Mouse (Mus musculus): ENCODE measurements around the gene Rpl37a. TPM values are rescaled to one million over a fixed set of nuclear protein-coding genes. Genes with fewer than 3 reads are reported as not detected.
A peak's percentile ranks its signal among the peaks of the same experiment; 100 is the strongest.

The Rpl37a gene
- 1,826 and 2,120 TPM in 2 replicates for polyA plus RNA-seq (2015; fragmentation: Nextera tagmentation; extraction: Ambion mirVana)

DNA sequence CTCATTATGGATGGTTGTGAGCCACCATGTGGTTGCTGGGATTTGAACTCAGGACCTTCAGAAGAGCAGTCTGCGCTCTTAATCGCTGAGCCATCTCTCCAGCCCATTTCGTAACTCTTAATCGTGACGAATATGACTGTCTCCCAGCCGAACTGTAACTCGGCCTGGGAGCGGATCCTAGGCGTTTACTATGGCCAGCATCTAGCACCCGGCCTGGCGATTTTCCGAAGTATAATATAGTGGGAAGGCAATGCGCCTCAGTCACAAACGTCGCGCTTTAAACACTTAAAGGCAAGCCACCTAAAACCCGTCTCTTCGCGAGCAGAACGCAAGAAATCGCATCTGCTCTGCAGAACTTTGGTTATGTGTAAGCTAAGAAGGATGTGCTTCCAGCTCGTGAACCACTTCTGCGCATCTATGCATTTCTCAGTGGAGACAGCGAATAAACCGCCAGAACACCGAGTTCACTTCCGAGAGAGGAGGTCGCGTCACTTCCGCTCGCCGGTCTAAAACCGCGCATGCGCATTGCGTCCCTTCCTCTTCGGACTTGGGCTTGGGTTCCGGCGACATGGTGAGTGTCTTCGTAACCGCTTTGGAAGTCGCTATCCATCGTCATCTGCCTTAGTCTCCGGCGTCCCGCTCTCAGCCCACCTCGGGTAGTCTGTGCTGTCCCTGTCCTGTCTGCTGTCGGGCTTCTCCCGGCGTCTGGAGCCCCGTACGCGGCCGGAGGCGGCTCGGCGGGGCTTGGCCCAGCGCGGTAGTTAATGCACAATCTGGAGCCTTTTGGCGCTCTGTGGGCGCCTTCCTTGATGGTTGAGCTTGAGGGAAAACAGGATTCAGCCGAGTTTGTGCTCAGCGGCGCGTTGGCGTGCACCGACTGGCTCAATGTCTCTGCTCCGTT is at the start of gene Rpl37a:
Rpl37a (plus strand) TSS at position 538 of the 901 bp plus-strand sequence.
- WGBS, result 2% methylated on average over 68 of the region's 68 CpGs
- peaks cover 14% of the 10 kb centered on the region for H3K4me1 ChIP-seq
- no peaks in the 10 kb centered on the region for H3K9me3 ChIP-seq
- H3K27ac ChIP-seq, result peak within 1 kb of the TSS; percentile 94
- peak within 1 kb of the TSS; percentile 80 for H3K4me2 ChIP-seq
- H3K9ac ChIP-seq, result peak within 1 kb of the TSS; percentile 93
- ATAC-seq (ENCODE audit: insufficient number of reproducible peaks, insufficient read depth, low FRiP score, low TSS enrichment, low read depth), result peak; percentile 84; the same call in 1 of the 2 replicates
- no peaks in the 10 kb centered on the region for H3K27me3 ChIP-seq
- peak within 1 kb of the TSS; percentile 77 for H3K4me3 ChIP-seq
- H3K36me3 ChIP-seq, result peaks cover 31% of the 10 kb centered on the region

DNA sequence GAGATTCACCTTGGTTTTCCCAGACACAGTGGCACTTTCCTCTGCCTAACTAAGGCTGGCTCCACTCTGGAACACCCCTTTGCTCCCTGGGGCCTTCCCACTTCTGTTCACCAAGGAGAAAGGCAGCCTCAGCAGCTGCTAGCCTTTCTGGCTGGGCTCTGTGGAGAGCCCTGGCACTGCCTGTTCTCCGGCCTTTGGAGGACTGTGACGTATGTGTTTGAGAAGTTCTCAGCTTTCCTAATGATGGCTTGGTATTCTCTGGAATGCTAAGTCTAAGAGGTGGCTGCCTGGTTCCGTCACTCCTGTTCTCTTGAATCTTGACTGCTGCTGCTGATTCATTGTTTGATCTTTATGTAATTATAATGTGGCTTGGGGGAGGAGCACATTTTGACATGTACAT is 38.0 kb upstream of the Rpl37a start:
- Histone ChIP-seq H3K9me3 (no peaks in the 10 kb centered on the region), H3K27me3 (no peaks in the 10 kb centered on the region), H3K4me1 (no peaks in the 10 kb centered on the region), H3K36me3 (no peaks in the 10 kb centered on the region), H3K9ac (no peak overlapping the region), H3K27ac (no peak overlapping the region), H3K4me3 (no peak overlapping the region), H3K4me2 (no peak overlapping the region)
- ATAC-seq (ENCODE audit: insufficient number of reproducible peaks, insufficient read depth, low FRiP score, low TSS enrichment, low read depth), result no peak
- WGBS, result 28% methylated on average over 3 of the region's 3 CpGs

DNA sequence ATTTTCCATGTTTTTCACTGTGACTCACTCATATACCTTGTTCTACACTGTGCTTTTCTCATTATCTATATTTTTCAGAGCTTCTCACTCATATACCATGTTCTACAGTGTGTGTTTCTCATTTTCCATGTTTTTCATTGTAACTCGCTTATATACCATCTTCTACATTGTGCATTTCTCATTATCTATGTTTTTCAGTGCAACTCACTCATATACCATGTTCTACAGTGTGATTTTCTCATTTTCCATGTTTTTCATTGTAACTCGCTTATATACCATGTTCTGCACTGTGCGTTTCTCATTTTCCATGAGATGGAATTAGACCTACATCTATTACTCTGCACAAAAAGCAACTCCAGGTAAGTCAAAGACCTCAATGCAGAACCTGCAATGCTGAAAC is 14.8 kb upstream of the Rpl37a start:
- Histone ChIP-seq H3K9me3 (no peaks in the 10 kb centered on the region), H3K27ac (no peak overlapping the region), H3K4me2 (no peak overlapping the region), H3K4me1 (no peaks in the 10 kb centered on the region), H3K36me3 (no peaks in the 10 kb centered on the region), H3K4me3 (no peak overlapping the region), H3K9ac (no peak overlapping the region), H3K27me3 (no peaks in the 10 kb centered on the region)
- 45% methylated on average over 3 of the region's 3 CpGs for WGBS
- ATAC-seq (ENCODE audit: insufficient number of reproducible peaks, insufficient read depth, low FRiP score, low TSS enrichment, low read depth), result no peak

DNA sequence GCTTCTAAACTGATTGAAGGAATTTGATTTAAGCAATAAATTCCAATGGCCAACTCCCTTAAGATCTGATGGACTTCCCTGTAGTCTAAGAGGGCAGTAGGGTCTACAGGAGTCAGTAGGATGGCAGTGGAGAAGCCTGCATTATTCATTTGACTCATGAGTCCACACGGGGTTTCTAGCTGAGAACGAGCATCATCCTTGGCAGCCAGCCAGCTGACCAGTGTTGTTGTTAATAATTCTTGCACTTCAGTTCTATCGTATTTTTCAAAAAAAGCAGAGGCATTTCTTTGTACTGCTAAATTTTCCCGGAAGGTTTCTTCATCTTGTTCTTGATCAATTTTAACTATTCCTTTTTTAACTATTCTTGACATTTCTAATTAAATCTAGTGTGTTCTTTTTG is 12.4 kb upstream of the Rpl37a start:
- Histone ChIP-seq H3K9me3 (no peaks in the 10 kb centered on the region), H3K4me1 (no peaks in the 10 kb centered on the region), H3K4me2 (no peak overlapping the region), H3K27ac (no peak overlapping the region), H3K9ac (no peak overlapping the region), H3K27me3 (no peaks in the 10 kb centered on the region), H3K4me3 (no peak overlapping the region), H3K36me3 (no peaks in the 10 kb centered on the region)
- 74% methylated on average over 4 of the region's 4 CpGs for WGBS
- no peak for ATAC-seq (ENCODE audit: insufficient number of reproducible peaks, insufficient read depth, low FRiP score, low TSS enrichment, low read depth)

GRCm38 (mm10) chr1:72700479-72700878 is 10.6 kb upstream of the Rpl37a start, which contains the start of gene Ankar:
Gene Ankar, minus strand, starts transcription at chr1:72700579.
- 79% methylated on average over 11 of the region's 11 CpGs for WGBS
- Histone ChIP-seq H3K4me1 (no peaks in the 10 kb centered on the region), H3K9me3 (no peaks in the 10 kb centered on the region), H3K27ac (no peak within 1 kb of the TSS), H3K27me3 (no peaks in the 10 kb centered on the region), H3K9ac (no peak within 1 kb of the TSS), H3K4me2 (no peak within 1 kb of the TSS), H3K36me3 (no peaks in the 10 kb centered on the region), H3K4me3 (no peak within 1 kb of the TSS)
- ATAC-seq (ENCODE audit: insufficient number of reproducible peaks, insufficient read depth, low FRiP score, low TSS enrichment, low read depth), result no peak

DNA sequence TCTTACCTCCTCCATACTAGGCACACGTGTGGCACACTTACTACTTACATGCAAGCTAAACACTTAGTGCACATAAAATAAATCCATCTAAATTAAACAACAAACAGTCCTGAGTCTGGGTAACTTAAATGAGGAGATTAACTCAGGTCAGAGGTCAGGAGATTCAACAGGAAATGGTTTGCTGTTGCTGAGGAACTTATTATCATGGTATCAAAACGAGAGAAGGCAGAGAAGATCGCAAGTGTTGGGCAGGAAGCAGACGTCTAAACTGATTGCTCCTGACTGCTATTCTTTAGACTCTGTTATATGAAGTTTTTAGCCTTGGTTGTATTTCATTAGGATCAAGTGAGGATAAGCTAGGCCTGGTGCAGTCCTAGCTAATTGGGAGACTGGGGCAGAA is 3.6 kb upstream of the Rpl37a start:
- Histone ChIP-seq H3K9me3 (no peaks in the 10 kb centered on the region), H3K4me2 (no peak overlapping the region), H3K4me3 (no peak overlapping the region), H3K27me3 (no peaks in the 10 kb centered on the region), H3K36me3 (peaks cover 1% of the 10 kb centered on the region), H3K27ac (no peak overlapping the region), H3K4me1 (peaks cover 6% of the 10 kb centered on the region), H3K9ac (no peak overlapping the region)
- ATAC-seq (ENCODE audit: insufficient number of reproducible peaks, insufficient read depth, low FRiP score, low TSS enrichment, low read depth), result no peak
- WGBS, result 45% methylated on average over 4 of the region's 4 CpGs

- under 1% methylated on average over 17 of the region's 17 CpGs for WGBS
- H3K27me3 ChIP-seq, result no peaks in the 10 kb centered on the region
- H3K4me3 ChIP-seq, result peak overlapping the region; percentile 77
- no peaks in the 10 kb centered on the region for H3K9me3 ChIP-seq
- peaks cover 14% of the 10 kb centered on the region for H3K4me1 ChIP-seq
- H3K9ac ChIP-seq, result peak overlapping the region; percentile 93
- H3K4me2 ChIP-seq, result peak overlapping the region; percentile 80
- 0 out of 2 replicates have a peak, but pooled peaks have one; percentile 8 for ATAC-seq (ENCODE audit: insufficient number of reproducible peaks, insufficient read depth, low FRiP score, low TSS enrichment, low read depth)
- peak overlapping the region; percentile 94 for H3K27ac ChIP-seq
- H3K36me3 ChIP-seq, result peaks cover 31% of the 10 kb centered on the region
These were observed 594 bp downstream of the Rpl37a start for GRCm38 (mm10) chr1:72711684-72712083.

- Histone ChIP-seq H3K9ac (no peak overlapping the region), H3K27me3 (no peaks in the 10 kb centered on the region), H3K9me3 (no peaks in the 10 kb centered on the region), H3K27ac (peak overlapping the region; percentile 33; the same call in 1 of the 2 replicates), H3K4me1 (peaks cover 14% of the 10 kb centered on the region), H3K4me2 (no peak overlapping the region), H3K36me3 (peaks cover 35% of the 10 kb centered on the region), H3K4me3 (no peak overlapping the region)
- no peak for ATAC-seq (ENCODE audit: insufficient number of reproducible peaks, insufficient read depth, low FRiP score, low TSS enrichment, low read depth)
- 60% methylated on average over 4 of the region's 4 CpGs for WGBS
These were observed 3.5 kb downstream of the Rpl37a start for GRCm38 (mm10) chr1:72714547-72714946.

DNA sequence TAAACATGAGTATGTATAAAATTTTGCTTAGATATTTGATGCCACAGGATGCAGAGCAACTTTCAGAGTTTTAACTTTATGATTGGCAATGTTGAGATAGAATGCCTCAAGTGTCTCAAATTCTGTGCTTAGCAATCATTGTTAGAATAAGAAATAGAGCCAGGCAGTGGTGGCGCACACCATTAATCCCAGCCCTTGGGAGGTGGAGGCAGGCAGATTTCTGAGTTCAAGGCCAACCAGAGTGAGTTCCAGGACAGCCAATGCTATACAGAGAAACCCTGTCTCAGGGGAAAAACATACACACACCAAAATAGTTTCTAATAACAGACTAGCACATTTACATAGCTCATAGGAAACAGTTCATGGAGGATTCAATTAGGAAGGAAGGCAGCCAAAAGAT is 4.0 kb downstream of the Rpl37a start:
- Histone ChIP-seq H3K27ac (no peak overlapping the region), H3K36me3 (peaks cover 37% of the 10 kb centered on the region), H3K9ac (no peak overlapping the region), H3K9me3 (no peaks in the 10 kb centered on the region), H3K4me2 (no peak overlapping the region), H3K27me3 (no peaks in the 10 kb centered on the region), H3K4me1 (peaks cover 14% of the 10 kb centered on the region), H3K4me3 (no peak overlapping the region)
- 88% methylated on average over 1 of the region's 1 CpGs for WGBS
- no peak for ATAC-seq (ENCODE audit: insufficient number of reproducible peaks, insufficient read depth, low FRiP score, low TSS enrichment, low read depth)

- Histone ChIP-seq H3K9ac (no peak overlapping the region), H3K27me3 (no peaks in the 10 kb centered on the region), H3K4me1 (peaks cover 14% of the 10 kb centered on the region), H3K36me3 (peaks cover 39% of the 10 kb centered on the region), H3K4me3 (no peak overlapping the region), H3K9me3 (no peaks in the 10 kb centered on the region), H3K27ac (no peak overlapping the region), H3K4me2 (no peak overlapping the region)
- 58% methylated on average over 3 of the region's 3 CpGs for WGBS
- ATAC-seq (ENCODE audit: insufficient number of reproducible peaks, insufficient read depth, low FRiP score, low TSS enrichment, low read depth), result no peak
These were observed 4.7 kb downstream of the Rpl37a start for GRCm38 (mm10) chr1:72715593-72716361.

DNA sequence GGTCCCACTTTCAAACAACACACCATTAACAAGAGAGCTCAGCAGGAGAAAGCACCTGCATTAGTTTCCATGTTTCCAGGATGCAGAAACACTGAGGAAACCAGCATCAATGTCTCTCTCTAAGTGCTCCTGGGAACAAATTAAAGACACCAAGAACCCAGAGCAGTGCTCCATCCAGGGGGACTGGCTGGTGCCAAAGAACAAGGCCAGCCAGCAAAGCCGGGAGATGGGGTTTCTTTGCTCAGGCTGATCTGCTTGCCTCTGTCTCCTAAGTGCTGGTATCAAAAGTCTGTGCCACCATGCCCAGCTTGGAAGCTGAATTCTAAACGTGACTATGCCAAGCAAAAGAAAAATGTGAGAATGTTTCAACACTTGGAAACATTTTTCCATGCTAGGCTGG is 5.3 kb downstream of the Rpl37a start:
- no peaks in the 10 kb centered on the region for H3K9me3 ChIP-seq
- peaks cover 39% of the 10 kb centered on the region for H3K36me3 ChIP-seq
- H3K9ac ChIP-seq, result no peak overlapping the region
- ATAC-seq (ENCODE audit: insufficient number of reproducible peaks, insufficient read depth, low FRiP score, low TSS enrichment, low read depth), result no peak
- no peak overlapping the region for H3K27ac ChIP-seq
- H3K4me1 ChIP-seq, result peaks cover 14% of the 10 kb centered on the region
- no peaks in the 10 kb centered on the region for H3K27me3 ChIP-seq
- H3K4me3 ChIP-seq, result no peak overlapping the region
- no peak overlapping the region for H3K4me2 ChIP-seq
- WGBS, result 57% methylated on average over 2 of the region's 2 CpGs
